Mouse (Mus musculus) kidney, adult 9 months (tissue): Measurements from ENCODE around the gene Atp13a4.

Source experiments
- DNase-seq: peaks from one replicate; pipeline ENCODE4 v3.0.0; 2022

Atp13a4 gene

GRCm38 (mm10) chr16:29459331-29459730, 85.3 kb downstream of the Atp13a4 start:
- peak; percentile 48 for DNase-seq

- no peak for DNase-seq
Measured at GRCm38 (mm10) chr16:29456851-29457250, 87.8 kb downstream of the Atp13a4 start.

GRCm38 (mm10) chr16:29453282-29453681, 91.4 kb downstream of the Atp13a4 start:
- DNase-seq: no peak

GRCm38 (mm10) chr16:29451706-29452105, 93.0 kb downstream of the Atp13a4 start:
- peak; percentile 51 for DNase-seq

- DNase-seq: no peak
Measured at GRCm38 (mm10) chr16:29442126-29442525, 102.5 kb downstream of the Atp13a4 start.

- no peak for DNase-seq
Measured at GRCm38 (mm10) chr16:29441405-29441985, 103.2 kb downstream of the Atp13a4 start.

GRCm38 (mm10) chr16:29438045-29438444, 106.6 kb downstream of the Atp13a4 start:
- no peak for DNase-seq

- no peak for DNase-seq
Measured at GRCm38 (mm10) chr16:29435746-29436145, 108.9 kb downstream of the Atp13a4 start.

- peak; percentile 50 for DNase-seq
Measured at GRCm38 (mm10) chr16:29434712-29435111, 110.0 kb downstream of the Atp13a4 start.

- DNase-seq: no peak
Measured at GRCm38 (mm10) chr16:29414822-29415221, 129.8 kb downstream of the Atp13a4 start.

- DNase-seq: no peak
Measured at GRCm38 (mm10) chr16:29407319-29407718, 137.3 kb downstream of the Atp13a4 start.

GRCm38 (mm10) chr16:29399079-29399478, 145.6 kb downstream of the Atp13a4 start:
- no peak for DNase-seq

- DNase-seq: no peak
Measured at GRCm38 (mm10) chr16:29384781-29385180, 159.9 kb downstream of the Atp13a4 start.

- DNase-seq: no peak
Measured at GRCm38 (mm10) chr16:29378458-29378857, 166.2 kb downstream of the Atp13a4 start, which contains the start of gene Atp13a5. Atp13a5 (minus strand) TSS chr16:29378732.

GRCm38 (mm10) chr16:29374636-29375035, 170.0 kb downstream of the Atp13a4 start:
- DNase-seq: no peak
